Comparison of ENCODE assay signal across 13 mouse cellular contexts in the genomic region with DNA sequence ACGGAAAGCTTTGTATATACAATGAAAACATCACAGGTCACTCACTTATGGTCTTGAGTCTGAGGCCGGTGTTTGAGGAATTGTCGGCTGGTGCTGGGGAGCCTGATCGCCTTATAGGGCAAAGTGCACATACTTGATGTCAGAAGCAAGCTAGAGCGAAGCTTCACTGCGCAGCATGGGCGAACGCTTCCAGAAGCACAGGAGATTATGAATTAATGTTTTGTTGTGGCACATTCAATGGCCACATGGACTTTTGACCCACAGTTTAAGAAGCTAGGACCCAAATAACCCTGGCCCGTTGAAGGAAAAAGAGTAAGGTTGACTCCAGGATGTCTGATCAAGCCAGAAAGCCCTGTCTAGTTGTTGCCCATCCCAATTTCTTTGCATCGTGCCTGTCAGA.
"Had no signal": no experiment of that assay in that cellular context is flagged by ENCODE, and none has a peak within 500 bp of the region (broad histone marks: within the 10 kb centered on the region; RNA-seq: fewer than 3 reads in every experiment).

No protein-coding gene starts in this region.

- H3K27ac ChIP-seq: hindbrain, postnatal 0 days; limb, embryonic 13.5 days; liver, embryonic 14.5 days; midbrain, embryonic 13.5 days; neural tube, embryonic 15.5 days; stomach, postnatal 0 days had no signal

- H3K36me3 ChIP-seq: limb, embryonic 13.5 days; midbrain, embryonic 13.5 days; neural tube, embryonic 15.5 days had no signal

- H3K9ac ChIP-seq: limb, embryonic 13.5 days; liver, embryonic 14.5 days; midbrain, embryonic 13.5 days; neural tube, embryonic 15.5 days had no signal

- DNase-seq: left cerebral cortex, postnatal 4 days; lung, adult 2 months; lung, postnatal 36 days; thymus, adult 18-20 months; thymus, postnatal 14 days had no signal

- H3K27me3 ChIP-seq: midbrain, embryonic 13.5 days; neural tube, embryonic 15.5 days had no signal

- H3K9me3 ChIP-seq: limb, embryonic 13.5 days; midbrain, embryonic 13.5 days; neural tube, embryonic 15.5 days had no signal

- H3K4me3 ChIP-seq: limb, embryonic 13.5 days; midbrain, embryonic 13.5 days; myocyte; neural tube, embryonic 15.5 days had no signal

- H3K4me1 ChIP-seq: midbrain, embryonic 13.5 days; neural tube, embryonic 15.5 days had no signal

- H3K4me2 ChIP-seq: limb, embryonic 13.5 days; midbrain, embryonic 13.5 days; neural tube, embryonic 15.5 days had no signal

- ATAC-seq: hindbrain, postnatal 0 days; lung, postnatal 0 days; midbrain, embryonic 13.5 days had no signal
